Mouse (Mus musculus) hindbrain, embryonic 11.5 days (tissue): Measurements from ENCODE around the gene Soat2. TPM values are rescaled to one million over a fixed set of nuclear protein-coding genes. Genes with fewer than 3 reads are reported as not detected.

Experiments used
- ATAC-seq: fragments of 200-750 bp; cut with Nextera tagmentation; 2 replicates; pipeline ENCODE4 v1.8.0; 2017; ENCODE audit warnings: mild to moderate bottlenecking, moderate TSS enrichment, moderate library complexity; ENCODE audit not compliant: low FRiP score
- DNase-seq: peaks from one replicate; pipeline ENCODE4 v3.0.0-alpha.2; 2015; ENCODE audit warnings: low spot score
- H3K27ac ChIP-seq: fragments of 300-500 bp; sonication (generic); 2 replicates; pipeline ENCODE4 v1.5.1; 2014; ENCODE audit warnings: mild to moderate bottlenecking, low read depth, low read length
- H3K27me3 ChIP-seq: fragments of 300-500 bp; sonication (generic); 2 replicates; pipeline ENCODE4 v1.6.1; 2014; ENCODE audit warnings: mild to moderate bottlenecking, low read length, moderate library complexity, mixed read lengths; ENCODE audit not compliant: control insufficient read depth, insufficient read depth
- H3K36me3 ChIP-seq: fragments of 300-500 bp; sonication (generic); 2 replicates; pipeline ENCODE4 v1.6.1; 2014; ENCODE audit warnings: mild to moderate bottlenecking, low read length, moderate library complexity, mixed read lengths; ENCODE audit not compliant: control insufficient read depth, insufficient read depth
- H3K4me1 ChIP-seq: fragments of 300-500 bp; sonication (generic); replicated peaks from 2 replicates; pipeline ENCODE4 v1.6.1; 2014; ENCODE audit warnings: low read length, mixed read lengths; ENCODE audit not compliant: control insufficient read depth, insufficient read depth
- H3K4me2 ChIP-seq: fragments of 300-500 bp; sonication (generic); replicated peaks from 2 replicates; pipeline ENCODE4 v1.6.1; 2014; ENCODE audit warnings: mild to moderate bottlenecking, low read depth, low read length
- H3K4me3 ChIP-seq: fragments of 300-500 bp; sonication (generic); 2 replicates; pipeline ENCODE4 v1.5.1; 2014; ENCODE audit warnings: low read depth, low read length
- H3K9ac ChIP-seq: fragments of 300-500 bp; sonication (generic); 2 replicates; pipeline ENCODE4 v1.6.1; 2014; ENCODE audit warnings: low read depth, low read length
- H3K9me3 ChIP-seq: fragments of 300-500 bp; sonication (generic); 2 replicates; pipeline ENCODE4 v1.6.1; 2016; ENCODE audit warnings: low read length; ENCODE audit not compliant: control insufficient read depth
- WGBS: fragments of 180-500 bp; shearing (Covaris S2); extraction: QIAGEN DNeasy Blood & Tissue Kit; methylation state at CpG from one replicate; pipeline ENCODE4 v1.1.7; 2014; 5-methylcytosine and 5-hydroxymethylcytosine counted together
- polyA plus RNA-seq: library from polyadenylated mRNA; unstranded; fragments of >200 nt; fragmentation: Nextera tagmentation; extraction: Ambion mirVana; gene quantifications from 2 replicates; pipeline ENCODE4 v1.2.1, GENCODE M21; 2014

Soat2 gene
- polyA plus RNA-seq, 1 experiment from 2014 or later, result 0.17 TPM

GRCm38 (mm10) chr15:102198841-102199240, 48.5 kb downstream of the Soat2 start:
- H3K9me3 ChIP-seq, result no peaks in the 10 kb centered on the region
- no peaks in the 10 kb centered on the region for H3K36me3 ChIP-seq
- H3K4me1 ChIP-seq, result no peaks in the 10 kb centered on the region; the same call in 1 of the 2 replicates
- no peak for DNase-seq
- no peak overlapping the region for H3K9ac ChIP-seq
- H3K27me3 ChIP-seq, result no peaks in the 10 kb centered on the region
- 77% methylated on average over 4 of the region's 4 CpGs for WGBS
- no peak overlapping the region for H3K27ac ChIP-seq
- ATAC-seq, result no peak
- H3K4me3 ChIP-seq, result no peak overlapping the region
- no peak overlapping the region for H3K4me2 ChIP-seq

- H3K4me2 ChIP-seq, result peak within 1 kb of the TSS; percentile 61
- ATAC-seq, result peak; percentile 98
- H3K4me1 ChIP-seq, result peaks cover 8% of the 10 kb centered on the region
- H3K9me3 ChIP-seq, result no peaks in the 10 kb centered on the region
- DNase-seq, result peak; percentile 95
- H3K36me3 ChIP-seq, result peaks cover 8% of the 10 kb centered on the region
- WGBS, result under 1% methylated on average over 44 of the region's 68 CpGs
- H3K4me3 ChIP-seq, result peak within 1 kb of the TSS; percentile 74
- no peaks in the 10 kb centered on the region for H3K27me3 ChIP-seq
- H3K27ac ChIP-seq, result peak within 1 kb of the TSS; percentile 99
- peak within 1 kb of the TSS; percentile 92 for H3K9ac ChIP-seq
Measured at GRCm38 (mm10) chr15:102202971-102203834, 52.9 kb downstream of the Soat2 start, which contains the start of gene Zfp740. Zfp740 (plus strand) TSS chr15:102203249.

GRCm38 (mm10) chr15:102203835-102204381, 53.6 kb downstream of the Soat2 start:
- DNase-seq, result peak; percentile 80
- H3K27me3 ChIP-seq, result no peaks in the 10 kb centered on the region
- H3K4me1 ChIP-seq, result peaks cover 8% of the 10 kb centered on the region
- H3K36me3 ChIP-seq, result peaks cover 11% of the 10 kb centered on the region
- H3K4me2 ChIP-seq, result peak overlapping the region; percentile 61
- peak overlapping the region; percentile 99 for H3K27ac ChIP-seq
- WGBS, result under 1% methylated on average over 27 of the region's 72 CpGs
- H3K4me3 ChIP-seq, result peak overlapping the region; percentile 74
- peak overlapping the region; percentile 92 for H3K9ac ChIP-seq
- ATAC-seq, result peak; percentile 50; the same call in 1 of the 2 replicates
- no peaks in the 10 kb centered on the region for H3K9me3 ChIP-seq

DNA sequence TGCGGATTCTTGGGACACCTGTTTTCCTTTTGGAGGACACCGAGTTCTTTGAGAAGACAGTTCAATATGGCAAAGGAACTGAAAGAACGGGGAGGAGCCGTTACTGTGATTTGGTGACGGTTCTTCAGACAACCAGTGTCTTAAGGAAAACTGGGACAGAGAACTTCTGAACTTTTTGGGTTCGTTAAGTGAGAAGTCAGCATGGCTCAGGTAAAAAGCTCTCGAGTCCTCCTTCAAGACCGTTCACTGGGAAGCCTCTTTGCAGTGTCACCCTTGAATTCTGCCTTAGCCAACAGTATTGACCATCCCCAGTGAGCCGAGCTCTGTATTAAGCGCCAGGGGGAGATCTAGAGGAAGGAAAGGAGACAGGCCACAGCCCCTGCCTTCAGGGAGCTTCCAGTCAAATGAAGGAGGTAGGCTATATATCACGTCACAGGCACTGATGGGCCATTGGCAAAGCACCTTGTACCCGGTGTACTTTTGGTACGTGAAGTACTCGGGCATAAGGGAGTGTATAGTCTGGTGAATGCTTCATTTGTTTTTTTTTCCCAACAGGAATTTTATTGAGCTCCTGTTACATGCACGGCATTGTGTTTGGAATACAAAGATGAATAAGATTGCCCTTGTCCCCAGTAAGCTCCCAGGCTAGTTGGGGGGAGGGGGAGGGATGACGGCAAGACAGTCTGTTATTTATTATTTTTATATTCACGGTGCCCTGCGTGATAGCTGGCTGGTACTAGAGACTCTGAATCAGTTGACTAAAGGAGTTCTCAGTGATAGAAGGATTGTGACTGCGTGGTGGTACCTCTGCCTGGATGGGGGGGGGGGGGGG, 54.6 kb downstream of the Soat2 start, which contains the start of gene Csad:
Csad (minus strand) TSS at position 51 of the 832 bp plus-strand sequence.
- Histone ChIP-seq H3K27me3 (no peaks in the 10 kb centered on the region), H3K9me3 (no peaks in the 10 kb centered on the region), H3K36me3 (peaks cover 12% of the 10 kb centered on the region), H3K9ac (peak within 1 kb of the TSS; percentile 92), H3K4me3 (peak within 1 kb of the TSS; percentile 74), H3K27ac (peak within 1 kb of the TSS; percentile 99), H3K4me1 (peaks cover 8% of the 10 kb centered on the region), H3K4me2 (peak within 1 kb of the TSS; percentile 61)
- WGBS, result 71% methylated on average over 19 of the region's 19 CpGs
- ATAC-seq (no peak), DNase-seq (no peak)

GRCm38 (mm10) chr15:102205779-102206178, 55.5 kb downstream of the Soat2 start:
- peaks cover 12% of the 10 kb centered on the region for H3K36me3 ChIP-seq
- 0 out of 2 replicates have a peak overlapping the region, but pooled peaks have one; percentile 61 for H3K4me2 ChIP-seq
- no peak for DNase-seq

DNA sequence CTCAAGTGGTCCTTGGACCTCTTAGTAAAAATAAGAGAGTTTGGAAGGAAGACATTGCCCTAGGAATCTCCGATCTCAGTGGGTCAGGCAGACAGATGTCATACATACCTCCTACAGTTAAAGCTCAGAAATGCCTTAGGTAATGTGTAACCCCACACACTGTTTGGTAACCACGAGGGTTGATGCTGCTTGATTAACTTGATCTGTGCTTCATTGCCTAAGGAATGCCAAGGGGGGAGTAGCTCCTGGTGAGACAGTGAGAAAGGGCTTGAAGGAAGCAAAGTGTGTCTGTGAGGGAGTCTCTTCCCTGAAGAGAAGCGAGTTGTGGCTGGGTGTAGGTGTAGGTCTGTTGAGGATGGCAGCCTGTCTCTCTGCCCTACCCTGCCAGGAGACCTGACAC, 57.0 kb downstream of the Soat2 start:
- Histone ChIP-seq H3K27ac (no peak overlapping the region), H3K9ac (no peak overlapping the region), H3K4me2 (no peak overlapping the region), H3K27me3 (no peaks in the 10 kb centered on the region), H3K36me3 (peaks cover 12% of the 10 kb centered on the region), H3K4me1 (peaks cover 8% of the 10 kb centered on the region), H3K4me3 (no peak overlapping the region), H3K9me3 (no peaks in the 10 kb centered on the region)
- DNase-seq (no peak), ATAC-seq (no peak)
- 86% methylated on average over 3 of the region's 3 CpGs for WGBS

More at GRCm38 (mm10) chr15:102205779-102206178, 55.5 kb downstream of the Soat2 start:
- 75% methylated on average over 8 of the region's 8 CpGs for WGBS
- Histone ChIP-seq H3K9ac (0 out of 2 replicates have a peak overlapping the region, but pooled peaks have one; percentile 1), H3K27me3 (no peaks in the 10 kb centered on the region), H3K4me3 (no peak overlapping the region), H3K4me1 (peaks cover 8% of the 10 kb centered on the region), H3K27ac (no peak overlapping the region; the same call in 1 of the 2 replicates), H3K9me3 (no peaks in the 10 kb centered on the region)
- ATAC-seq, result no peak

DNA sequence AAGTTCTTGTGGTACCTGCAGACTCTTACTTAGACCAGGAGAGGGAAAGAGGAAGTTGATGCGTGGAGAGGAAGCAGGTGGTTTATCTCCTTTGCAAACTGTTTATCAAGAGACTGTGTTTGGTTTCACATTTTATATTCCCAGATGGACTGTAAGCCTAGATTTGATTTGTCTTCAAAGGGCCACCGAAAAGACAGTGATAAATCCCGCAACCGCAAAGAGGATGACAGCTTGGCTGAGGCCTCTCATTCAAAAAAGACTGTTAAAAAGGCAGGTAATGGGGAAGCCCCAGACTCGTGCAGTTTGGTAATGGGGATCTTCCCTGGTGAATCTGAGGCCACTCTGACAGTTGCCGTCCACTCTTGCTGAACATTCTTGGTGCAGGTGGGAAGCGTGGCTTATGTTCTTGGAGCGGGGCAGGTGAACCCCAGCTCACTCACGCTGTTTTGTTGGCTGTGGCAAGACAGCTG, 57.8 kb downstream of the Soat2 start:
- Histone ChIP-seq H3K4me2 (no peak overlapping the region), H3K9me3 (no peaks in the 10 kb centered on the region), H3K36me3 (peaks cover 15% of the 10 kb centered on the region), H3K27ac (no peak overlapping the region), H3K27me3 (no peaks in the 10 kb centered on the region), H3K9ac (no peak overlapping the region), H3K4me3 (no peak overlapping the region), H3K4me1 (peaks cover 8% of the 10 kb centered on the region)
- DNase-seq (no peak), ATAC-seq (no peak)
- 95% methylated on average over 9 of the region's 9 CpGs for WGBS

GRCm38 (mm10) chr15:102209114-102209513, 58.8 kb downstream of the Soat2 start:
- ATAC-seq (no peak), DNase-seq (no peak)
- H3K9ac ChIP-seq, result no peak overlapping the region
- H3K27me3 ChIP-seq, result no peaks in the 10 kb centered on the region
- no peaks in the 10 kb centered on the region for H3K9me3 ChIP-seq
- no peak overlapping the region for H3K4me3 ChIP-seq
- H3K27ac ChIP-seq, result no peak overlapping the region
- peaks cover 15% of the 10 kb centered on the region for H3K36me3 ChIP-seq
- H3K4me2 ChIP-seq, result no peak overlapping the region
- 95% methylated on average over 8 of the region's 8 CpGs for WGBS
- H3K4me1 ChIP-seq, result peaks cover 8% of the 10 kb centered on the region
